Mouse (Mus musculus): ENCODE measurements around the gene Olfr1413.

DNA sequence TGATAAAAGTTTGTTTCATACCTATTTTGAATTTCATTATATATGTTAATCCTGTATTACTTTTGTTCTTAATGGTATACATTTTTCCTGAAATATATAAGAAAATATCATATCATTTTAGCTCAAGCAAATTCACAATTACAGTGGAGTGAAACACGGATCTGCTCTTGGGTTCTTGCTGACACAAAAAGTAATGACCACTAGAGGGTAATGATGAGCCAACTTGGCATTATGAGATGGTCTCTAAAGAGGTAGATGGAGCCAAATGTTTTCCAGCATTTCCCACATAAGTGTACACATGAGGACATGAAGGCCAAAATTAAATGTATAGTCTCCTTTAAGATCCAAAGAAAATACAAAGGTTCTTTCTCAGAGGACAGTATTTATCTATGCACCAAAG, 43.4 kb downstream of the Olfr1413 start:
- peak; percentile 23; the same call in 1 of the 2 replicates for TF ChIP-seq CTCF (IDR thresholded peaks at IDR 0.05; ENCODE audit: low read depth)
- no peak for TF ChIP-seq EP300 (IDR thresholded peaks at IDR 0.05; ENCODE audit: low read depth)

Measured in liver, embryonic 14.5 days (tissue).